In genomic region chr1:140531285-140531908, GRCm38 (mm10) we compare ENCODE assay signal across 9 mouse cellular contexts.
DNase-seq lines count a peak whose midpoint lies in the region; ATAC-seq and TF ChIP-seq lines count a peak whose summit lies in the region.
"Had no signal": no experiment of that assay in that cellular context is flagged by ENCODE, and none has a peak within 500 bp of the region (broad histone marks: within the 10 kb centered on the region; RNA-seq: fewer than 3 reads in every experiment).

No protein-coding gene starts in this region.

- no peaks in the 10 kb centered on the region for H3K79me2 ChIP-seq in CH12.LX (replicated peaks; ENCODE audit: control insufficient read depth, extremely low read depth, insufficient read depth, poor library complexity, severe bottlenecking)

- in situ Hi-C loops in CH12.LX (cut with MboI; ENCODE audit: low pct_ligation_motif_present, low pct_unique_long_range_greater_than_20kb, low sequenced_read_pairs), result loop anchor here (25.0 kb wide), 1 partner anchor 369 kb away; no protein-coding TSS in a partner anchor

- peak; percentile 4 for DNase-seq in gastrocnemius, postnatal 10 days
- no peak for DNase-seq in gastrocnemius, postnatal 25 days
- DNase-seq in CH12.LX (ENCODE audit: extremely low read depth), result peak; percentile 17
- peak; percentile 75 for DNase-seq in embryo, embryonic 10.5 days (ENCODE audit: low spot score)
- DNase-seq in limb, embryonic 11.5 days (ENCODE audit: low spot score), result peak; percentile 60
- DNase-seq in retina, postnatal 7 days (ENCODE audit: low read depth, low spot score), result peak; percentile 21
- DNase-seq in ovary, adult 18-20 months (ENCODE audit: low spot score), result no peak

- no peaks in the 10 kb centered on the region for H3K27me3 ChIP-seq in CH12.LX (replicated peaks)
- no peaks in the 10 kb centered on the region for H3K27me3 ChIP-seq in hindbrain, embryonic 16.5 days (replicated peaks; ENCODE audit: control insufficient read depth, insufficient read depth, low read length)
- H3K27me3 ChIP-seq in limb, embryonic 11.5 days (ENCODE audit: control insufficient read depth, insufficient read depth, low read length), result no peaks in the 10 kb centered on the region
- H3K27me3 ChIP-seq: heart, embryonic 15.5 days had no signal

- peak; percentile 68 for TF ChIP-seq RAD21 in CH12.LX (IDR thresholded peaks at IDR 0.05; ENCODE audit: low read depth, low read length)

- H3K36me3 ChIP-seq in CH12.LX (replicated peaks in 1 of 2; ENCODE audit: control insufficient read depth in 1 of 2, insufficient read depth in 1 of 2, low read length in 1 of 2), result no peaks in the 10 kb centered on the region
- no peaks in the 10 kb centered on the region for H3K36me3 ChIP-seq in hindbrain, embryonic 16.5 days (ENCODE audit: control insufficient read depth, insufficient read depth, low read length)
- H3K36me3 ChIP-seq in limb, embryonic 11.5 days (ENCODE audit: control insufficient read depth, insufficient read depth, low read length), result no peaks in the 10 kb centered on the region
- H3K36me3 ChIP-seq: heart, embryonic 15.5 days had no signal

- no peaks in the 10 kb centered on the region for H3K4me1 ChIP-seq in CH12.LX (ENCODE audit: control insufficient read depth in 1 of 2, insufficient read depth in 2 of 2)
- H3K4me1 ChIP-seq in hindbrain, embryonic 16.5 days (ENCODE audit: control insufficient read depth, insufficient read depth, low read depth, low read length), result no peaks in the 10 kb centered on the region
- H3K4me1 ChIP-seq in limb, embryonic 11.5 days (ENCODE audit: control insufficient read depth, insufficient read depth, low read length), result no peaks in the 10 kb centered on the region
- H3K4me1 ChIP-seq: heart, embryonic 15.5 days had no signal

- dilution Hi-C loops in CH12.LX (cut with MboI; ENCODE audit: extremely low pct_ligation_motif_present, extremely low pct_unique_long_range_greater_than_20kb, low sequenced_read_pairs), result no loop called here

- peak in 1 of 2 experiments; percentile 66; a peak in 2 of 4 replicates for TF ChIP-seq CTCF in CH12.LX (conservative IDR thresholded peaks at IDR 0.05 in 1 of 2, IDR thresholded peaks at IDR 0.05 in 1 of 2; ENCODE audit: low read depth in 2 of 2, low read length in 2 of 2)

- peak; percentile 71; the same call in 1 of the 2 replicates for ATAC-seq in hindbrain, embryonic 16.5 days
- no peak; the same call in 1 of the 2 replicates for ATAC-seq in limb, embryonic 11.5 days (ENCODE audit: insufficient number of reproducible peaks, low FRiP score, low TSS enrichment, low read depth)

- no peak overlapping the region for H3K9ac ChIP-seq in CH12.LX (ENCODE audit: insufficient read depth, low read depth)
- H3K9ac ChIP-seq in hindbrain, embryonic 16.5 days (ENCODE audit: low read depth, low read length), result no peak overlapping the region
- H3K9ac ChIP-seq in limb, embryonic 11.5 days (ENCODE audit: low read length), result no peak overlapping the region
- H3K9ac ChIP-seq: heart, embryonic 15.5 days had no signal

- no peak overlapping the region for H3K4me2 ChIP-seq in CH12.LX (ENCODE audit: insufficient read depth, low read depth, poor library complexity, severe bottlenecking)
- no peak overlapping the region for H3K4me2 ChIP-seq in hindbrain, embryonic 16.5 days (ENCODE audit: low read length)
- no peak overlapping the region for H3K4me2 ChIP-seq in limb, embryonic 11.5 days (ENCODE audit: low read depth, severe bottlenecking)
- H3K4me2 ChIP-seq: heart, embryonic 15.5 days had no signal

- TF ChIP-seq POLR2A in CH12.LX (IDR thresholded peaks at IDR 0.05; ENCODE audit: low read depth, low read length), result no peak

- WGBS in hindbrain, embryonic 16.5 days, result 38% methylated on average over 4 of the region's 4 CpGs
- 33% methylated on average over 4 of the region's 4 CpGs for WGBS in limb, embryonic 11.5 days

- no peak for TF ChIP-seq EP300 in CH12.LX (IDR thresholded peaks at IDR 0.05; ENCODE audit: low read length)

- H3K9me3 ChIP-seq in CH12.LX (replicated peaks; ENCODE audit: low read length), result peaks cover 2% of the 10 kb centered on the region
- H3K9me3 ChIP-seq in hindbrain, embryonic 16.5 days (ENCODE audit: control insufficient read depth, low read length), result no peaks in the 10 kb centered on the region
- no peaks in the 10 kb centered on the region for H3K9me3 ChIP-seq in limb, embryonic 11.5 days (ENCODE audit: control insufficient read depth, low read length)
- H3K9me3 ChIP-seq: heart, embryonic 15.5 days had no signal

- H3K27ac ChIP-seq in CH12.LX (ENCODE audit: insufficient read depth, low read depth), result no peak overlapping the region
- H3K27ac ChIP-seq in hindbrain, embryonic 16.5 days (ENCODE audit: low read depth, low read length), result no peak overlapping the region
- H3K27ac ChIP-seq in limb, embryonic 11.5 days (replicated peaks; ENCODE audit: low read depth, low read length), result no peak overlapping the region
- H3K27ac ChIP-seq: heart, embryonic 15.5 days had no signal

- no peak overlapping the region for H3K4me3 ChIP-seq in CH12.LX (replicated peaks in 1 of 3; ENCODE audit: low read depth in 2 of 3, low read length in 2 of 3, poor library complexity in 1 of 3)
- no peak overlapping the region for H3K4me3 ChIP-seq in hindbrain, embryonic 16.5 days (ENCODE audit: low read length)
- no peak overlapping the region for H3K4me3 ChIP-seq in limb, embryonic 11.5 days (ENCODE audit: low read depth, low read length)
- H3K4me3 ChIP-seq: heart, embryonic 15.5 days had no signal

TF ChIP-seq in CH12.LX, 34 proteins besides CTCF, POLR2A, EP300 and RAD21:
- TF ChIP-seq MAFK (IDR thresholded peaks at IDR 0.05; ENCODE audit: insufficient replicate concordance, low read length), result no peak
- TF ChIP-seq NELFE (IDR thresholded peaks at IDR 0.05; ENCODE audit: low read depth, low read length), result no peak
- TF ChIP-seq ETS1 (conservative IDR thresholded peaks at IDR 0.05; ENCODE audit: low read depth, low read length), result no peak
- TF ChIP-seq E2F4 (IDR thresholded peaks at IDR 0.05; ENCODE audit: insufficient replicate concordance, low read depth, low read length), result no peak
- TF ChIP-seq ZC3H11A (IDR thresholded peaks at IDR 0.05; ENCODE audit: low read depth, low read length), result 0 out of 2 replicates have a peak, but pooled peaks have one; percentile 9
- TF ChIP-seq MAZ (IDR thresholded peaks at IDR 0.05; ENCODE audit: low read depth, low read length), result no peak
- TF ChIP-seq GABPA (IDR thresholded peaks at IDR 0.05; ENCODE audit: insufficient replicate concordance, low read depth, low read length), result no peak
- TF ChIP-seq USF1 (IDR thresholded peaks at IDR 0.05; ENCODE audit: low read depth, low read length), result no peak
- no peak for TF ChIP-seq TBP (conservative IDR thresholded peaks at IDR 0.05; ENCODE audit: low read depth, low read length)
- TF ChIP-seq BHLHE40 (IDR thresholded peaks at IDR 0.05; ENCODE audit: low read depth, low read length), result no peak
- no peak for TF ChIP-seq KAT2A (IDR thresholded peaks at IDR 0.05; ENCODE audit: insufficient replicate concordance, low read length)
- no peak for TF ChIP-seq PAX5 (IDR thresholded peaks at IDR 0.05; ENCODE audit: low read length)
- TF ChIP-seq POLR2AphosphoS2 (IDR thresholded peaks at IDR 0.05; ENCODE audit: low read depth, low read length), result no peak
- no peak for TF ChIP-seq CHD2 (IDR thresholded peaks at IDR 0.05; ENCODE audit: low read length)
- TF ChIP-seq NRF1 (IDR thresholded peaks at IDR 0.05; ENCODE audit: low read depth, low read length), result no peak
- no peak for TF ChIP-seq MXI1 (IDR thresholded peaks at IDR 0.05; ENCODE audit: low read depth, low read length)
- TF ChIP-seq MAX (IDR thresholded peaks at IDR 0.05; ENCODE audit: low read length), result peak; percentile 61
- no peak for TF ChIP-seq MYC (IDR thresholded peaks at IDR 0.05; ENCODE audit: low read depth, low read length)
- no peak for TF ChIP-seq SIN3A (IDR thresholded peaks at IDR 0.05; ENCODE audit: low read length)
- peak; percentile 66 for TF ChIP-seq SMC3 (IDR thresholded peaks at IDR 0.05; ENCODE audit: low read depth, low read length)
- no peak for TF ChIP-seq ZMIZ1 (IDR thresholded peaks at IDR 0.05; ENCODE audit: low read depth, low read length)
- TF ChIP-seq ZKSCAN1 (IDR thresholded peaks at IDR 0.05; ENCODE audit: borderline replicate concordance, low read depth, low read length), result no peak

Comparison
In these comparisons a context has a peak if more than half of its experiments do, and no peak if none do; other contexts are left out.
1. DNase-seq: peak in gastrocnemius, postnatal 10 days (single experiment), CH12.LX (single experiment), embryo, embryonic 10.5 days (single experiment), limb, embryonic 11.5 days (single experiment) and retina, postnatal 7 days (single experiment); none in gastrocnemius, postnatal 25 days (single experiment) and ovary, adult 18-20 months (single experiment).